Mouse (Mus musculus) urinary bladder, postnatal 0 days (tissue): ENCODE results near the gene Mecom. TPM values are rescaled to one million over a fixed set of nuclear protein-coding genes. Genes with fewer than 3 reads are reported as not detected.

Experiments used
- polyA plus RNA-seq: library from polyadenylated mRNA; unstranded; fragments of >200 nt; fragmentation: Nextera tagmentation; extraction: Ambion mirVana; gene quantifications from 2 replicates; pipeline ENCODE4 v1.2.1, GENCODE M21; 2015

The Mecom gene
- polyA plus RNA-seq = 11.1 and 12.8 TPM in 2 replicates

DNA sequence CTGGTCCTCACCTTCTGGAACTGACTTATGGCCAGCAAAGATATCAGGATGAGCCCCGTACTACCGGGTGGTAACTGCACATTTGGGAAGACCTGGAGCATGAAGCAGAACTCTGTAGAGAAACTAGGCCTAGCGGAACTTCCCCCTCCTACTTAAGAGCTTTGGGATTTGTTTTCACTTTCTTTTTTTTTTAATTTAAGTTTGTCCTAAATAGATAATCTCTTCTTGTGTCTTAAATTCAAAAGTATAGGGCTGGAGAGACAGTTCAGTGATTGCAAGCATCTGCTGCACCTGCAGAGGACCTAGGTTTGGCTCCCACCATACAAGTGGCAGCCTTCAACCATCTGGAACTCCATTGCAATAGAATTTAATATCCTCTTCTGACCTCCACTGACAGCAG, at the start of gene Mecom:
Mecom (minus strand) TSS at position 101 of the 400 bp plus-strand sequence.

Other genes with a start within 250 kb of the Mecom start
- not detected in 2 replicates for gene Actrt3, start 51.9 kb upstream of the Mecom start, polyA plus RNA-seq
- 13.7 and 14.3 TPM in 2 replicates for gene Mynn, start 54.1 kb upstream of the Mecom start, polyA plus RNA-seq
- gene Lrriq4, start 96.5 kb upstream of the Mecom start, polyA plus RNA-seq = not detected in 2 replicates
- 0.42 and 0.62 TPM in 2 replicates for gene Lrrc34, start 99.9 kb upstream of the Mecom start, polyA plus RNA-seq
- gene Lrrc31, start 151.8 kb upstream of the Mecom start, polyA plus RNA-seq = 0.17 TPM in 1 of 2 replicates, not detected in the other
- not detected in 2 replicates for gene Samd7, start 198.3 kb upstream of the Mecom start, polyA plus RNA-seq
- gene Sec62, start 244.9 kb upstream of the Mecom start, polyA plus RNA-seq = 69.5 and 89.2 TPM in 2 replicates